Mouse (Mus musculus) neural tube, embryonic 15.5 days (tissue): ENCODE results near the gene B230217C12Rik. TPM values are rescaled to one million over a fixed set of nuclear protein-coding genes. Genes with fewer than 3 reads are reported as not detected.

Source experiments
- ATAC-seq: fragments of 200-750 bp; cut with Nextera tagmentation; 2 replicates; pipeline ENCODE4 v1.8.0; 2017; ENCODE audit warnings: mild to moderate bottlenecking, moderate TSS enrichment, moderate library complexity; ENCODE audit not compliant: low FRiP score
- H3K27ac ChIP-seq: fragments of 300-500 bp; sonication (generic); replicated peaks from 2 replicates; pipeline ENCODE4 v1.5.1; 2015; ENCODE audit warnings: mild to moderate bottlenecking, inconsistent platforms
- H3K27me3 ChIP-seq: fragments of 300-500 bp; sonication (generic); replicated peaks from 2 replicates; pipeline ENCODE4 v1.6.1; 2015; ENCODE audit warnings: inconsistent platforms
- H3K36me3 ChIP-seq: fragments of 300-500 bp; sonication (generic); 2 replicates; pipeline ENCODE4 v1.6.1; 2015; ENCODE audit warnings: inconsistent platforms
- H3K4me1 ChIP-seq: fragments of 300-500 bp; sonication (generic); 2 replicates; pipeline ENCODE4 v1.6.1; 2015; ENCODE audit warnings: inconsistent platforms
- H3K4me2 ChIP-seq: fragments of 300-500 bp; sonication (generic); 2 replicates; pipeline ENCODE4 v1.6.1; 2015; ENCODE audit warnings: inconsistent platforms, mild to moderate bottlenecking, moderate library complexity
- H3K4me3 ChIP-seq: fragments of 300-500 bp; sonication (generic); replicated peaks from 2 replicates; pipeline ENCODE4 v1.5.1; 2015; ENCODE audit warnings: mild to moderate bottlenecking, inconsistent platforms
- H3K9ac ChIP-seq: fragments of 300-500 bp; sonication (generic); replicated peaks from 2 replicates; pipeline ENCODE4 v1.6.1; 2015; ENCODE audit warnings: mild to moderate bottlenecking, inconsistent platforms
- H3K9me3 ChIP-seq: fragments of 300-500 bp; sonication (generic); replicated peaks from 2 replicates; pipeline ENCODE4 v1.6.1; 2016; ENCODE audit warnings: inconsistent platforms
- WGBS: fragments of 180-500 bp; shearing (Covaris S2); methylation state at CpG from one replicate; pipeline ENCODE4 v1.1.7; 2015; ENCODE audit warnings: mixed read lengths; 5-methylcytosine and 5-hydroxymethylcytosine counted together
- polyA plus RNA-seq: library from polyadenylated mRNA; unstranded; fragments of >200 nt; fragmentation: Nextera tagmentation; extraction: Ambion mirVana; gene quantifications from 2 replicates; pipeline ENCODE4 v1.2.1, GENCODE M21; 2015

Gene B230217C12Rik
- polyA plus RNA-seq, 1 experiment from 2014 or later: 47.2 TPM

GRCm38 (mm10) chr11:97802194-97802470 is 38.4 kb upstream of the B230217C12Rik start:
- Histone ChIP-seq H3K9me3 (no peaks in the 10 kb centered on the region), H3K4me3 (peak overlapping the region; percentile 96; the same call in 1 of the 2 replicates), H3K4me2 (peak overlapping the region; percentile 63), H3K27me3 (no peaks in the 10 kb centered on the region), H3K27ac (0 out of 2 replicates have a peak overlapping the region, but pooled peaks have one; percentile 98), H3K4me1 (peaks cover 74% of the 10 kb centered on the region), H3K9ac (peak overlapping the region; percentile 96; the same call in 1 of the 2 replicates), H3K36me3 (peaks cover 4% of the 10 kb centered on the region)
- 50% methylated on average over 1 of the region's 1 CpGs for WGBS
- no peak for ATAC-seq

GRCm38 (mm10) chr11:97802495-97802894 is 38.1 kb upstream of the B230217C12Rik start:
- Histone ChIP-seq H3K9me3 (no peaks in the 10 kb centered on the region), H3K4me3 (no peak overlapping the region), H3K9ac (peak overlapping the region; percentile 96; the same call in 1 of the 2 replicates), H3K4me1 (peaks cover 76% of the 10 kb centered on the region), H3K36me3 (peaks cover 6% of the 10 kb centered on the region), H3K4me2 (peak overlapping the region; percentile 63), H3K27me3 (no peaks in the 10 kb centered on the region), H3K27ac (0 out of 2 replicates have a peak overlapping the region, but pooled peaks have one; percentile 2)
- WGBS: 46% methylated on average over 6 of the region's 6 CpGs
- no peak for ATAC-seq

GRCm38 (mm10) chr11:97803847-97804246 is 36.7 kb upstream of the B230217C12Rik start:
- Histone ChIP-seq H3K4me1 (peaks cover 78% of the 10 kb centered on the region), H3K27me3 (no peaks in the 10 kb centered on the region), H3K4me3 (no peak overlapping the region), H3K9ac (no peak overlapping the region), H3K27ac (no peak overlapping the region), H3K36me3 (peaks cover 18% of the 10 kb centered on the region), H3K4me2 (0 out of 2 replicates have a peak overlapping the region, but pooled peaks have one; percentile 4), H3K9me3 (no peaks in the 10 kb centered on the region)
- WGBS: 84% methylated on average over 5 of the region's 5 CpGs
- ATAC-seq: no peak

- H3K4me3 ChIP-seq: no peak overlapping the region
- H3K4me2 ChIP-seq: peak overlapping the region; percentile 40
- no peaks in the 10 kb centered on the region for H3K9me3 ChIP-seq
- no peak for ATAC-seq
- H3K27me3 ChIP-seq: no peaks in the 10 kb centered on the region
- peaks cover 90% of the 10 kb centered on the region for H3K4me1 ChIP-seq
- H3K9ac ChIP-seq: peak overlapping the region; percentile 14; the same call in 1 of the 2 replicates
- WGBS: 27% methylated on average over 9 of the region's 9 CpGs
- peaks cover 24% of the 10 kb centered on the region for H3K36me3 ChIP-seq
- H3K27ac ChIP-seq: peak overlapping the region; percentile 79
These were observed 35.5 kb upstream of the B230217C12Rik start for GRCm38 (mm10) chr11:97804841-97805661.

GRCm38 (mm10) chr11:97805662-97806612 is 34.6 kb upstream of the B230217C12Rik start:
- ATAC-seq: peak; percentile 58; the same call in 1 of the 2 replicates
- Histone ChIP-seq H3K27ac (peak overlapping the region; percentile 79), H3K9me3 (no peaks in the 10 kb centered on the region), H3K4me2 (peak overlapping the region; percentile 40), H3K27me3 (no peaks in the 10 kb centered on the region), H3K9ac (0 out of 2 replicates have a peak overlapping the region, but pooled peaks have one; percentile 26), H3K36me3 (peaks cover 24% of the 10 kb centered on the region), H3K4me1 (peaks cover 93% of the 10 kb centered on the region), H3K4me3 (no peak overlapping the region)
- WGBS: 30% methylated on average over 15 of the region's 15 CpGs

GRCm38 (mm10) chr11:97806613-97806964 is 34.0 kb upstream of the B230217C12Rik start:
- Histone ChIP-seq H3K9ac (0 out of 2 replicates have a peak overlapping the region, but pooled peaks have one; percentile 26), H3K36me3 (peaks cover 24% of the 10 kb centered on the region), H3K4me1 (peaks cover 93% of the 10 kb centered on the region), H3K27ac (peak overlapping the region; percentile 79), H3K27me3 (no peaks in the 10 kb centered on the region), H3K4me2 (peak overlapping the region; percentile 40), H3K4me3 (no peak overlapping the region), H3K9me3 (no peaks in the 10 kb centered on the region)
- 62% methylated on average over 7 of the region's 7 CpGs for WGBS
- ATAC-seq: no peak

GRCm38 (mm10) chr11:97807626-97808025 is 33.0 kb upstream of the B230217C12Rik start:
- H3K9me3 ChIP-seq: no peaks in the 10 kb centered on the region
- peak overlapping the region; percentile 24 for H3K27ac ChIP-seq
- 60% methylated on average over 6 of the region's 6 CpGs for WGBS
- H3K4me2 ChIP-seq: no peak overlapping the region
- H3K4me1 ChIP-seq: peaks cover 93% of the 10 kb centered on the region
- ATAC-seq: no peak
- no peak overlapping the region for H3K4me3 ChIP-seq
- H3K27me3 ChIP-seq: no peaks in the 10 kb centered on the region
- H3K36me3 ChIP-seq: peaks cover 24% of the 10 kb centered on the region
- no peak overlapping the region for H3K9ac ChIP-seq

GRCm38 (mm10) chr11:97808093-97808492 is 32.5 kb upstream of the B230217C12Rik start:
- peaks cover 93% of the 10 kb centered on the region for H3K4me1 ChIP-seq
- ATAC-seq: no peak
- H3K27me3 ChIP-seq: no peaks in the 10 kb centered on the region
- no peak overlapping the region for H3K4me3 ChIP-seq
- H3K4me2 ChIP-seq: no peak overlapping the region
- H3K9me3 ChIP-seq: no peaks in the 10 kb centered on the region
- H3K9ac ChIP-seq: no peak overlapping the region
- peaks cover 24% of the 10 kb centered on the region for H3K36me3 ChIP-seq
- 74% methylated on average over 2 of the region's 2 CpGs for WGBS
- H3K27ac ChIP-seq: peak overlapping the region; percentile 24

GRCm38 (mm10) chr11:97808621-97809234 is 31.9 kb upstream of the B230217C12Rik start:
- 47% methylated on average over 5 of the region's 5 CpGs for WGBS
- peaks cover 95% of the 10 kb centered on the region for H3K4me1 ChIP-seq
- H3K9me3 ChIP-seq: no peaks in the 10 kb centered on the region
- H3K27me3 ChIP-seq: no peaks in the 10 kb centered on the region
- H3K36me3 ChIP-seq: peaks cover 27% of the 10 kb centered on the region
- H3K9ac ChIP-seq: no peak overlapping the region
- H3K4me3 ChIP-seq: no peak overlapping the region
- H3K4me2 ChIP-seq: no peak overlapping the region
- H3K27ac ChIP-seq: peak overlapping the region; percentile 24; the same call in 1 of the 2 replicates
- no peak for ATAC-seq

GRCm38 (mm10) chr11:97809235-97810121 is 31.1 kb upstream of the B230217C12Rik start:
- Histone ChIP-seq H3K36me3 (peaks cover 27% of the 10 kb centered on the region), H3K4me2 (no peak overlapping the region), H3K9ac (no peak overlapping the region), H3K4me3 (no peak overlapping the region), H3K27ac (peak overlapping the region; percentile 24; the same call in 1 of the 2 replicates), H3K9me3 (no peaks in the 10 kb centered on the region), H3K27me3 (no peaks in the 10 kb centered on the region), H3K4me1 (peaks cover 93% of the 10 kb centered on the region)
- no peak for ATAC-seq
- 75% methylated on average over 7 of the region's 7 CpGs for WGBS
